Mouse (Mus musculus) megakaryocyte, embryonic 14.5 days (primary cell): ENCODE results near the gene Igfbp7.

Source experiments
- FLI1 ChIP-seq: IDR thresholded peaks from 2 replicates; pipeline ENCODE4 v1.6.1; 2012; ENCODE audit warnings: low read length, inconsistent platforms, mixed read lengths
- GATA1 ChIP-seq: IDR thresholded peaks from 3 replicates; pipeline ENCODE4 v1.6.1; 2012; ENCODE audit warnings: mixed read lengths, low read length, inconsistent platforms, borderline replicate concordance

GRCm38 (mm10) chr5:77445431-77445830, 37.6 kb upstream of the Igfbp7 start:
- no peak for TF ChIP-seq GATA1
- no peak for TF ChIP-seq FLI1
